Mouse (Mus musculus) telencephalon, adult 2 months (tissue): ENCODE results near the gene Lor.
A peak's percentile ranks its signal among the peaks of the same experiment; 100 is the strongest.

ENCODE experiments used
- DNase-seq: peaks from one replicate; pipeline ENCODE4 v3.0.0-alpha.2; 2011; ENCODE audit warnings: low read depth, low spot score

Lor gene

GRCm38 (mm10) chr3:92083042-92083441 lies at the start of gene Lor:
TSS of gene Lor (minus strand) at chr3:92083142.
- no peak for DNase-seq

- no peak for DNase-seq
Observed at GRCm38 (mm10) chr3:92123847-92124246, 40.9 kb upstream of the Lor start, which contains the start of gene Prr9. TSS of gene Prr9 (minus strand) at chr3:92123947.

- no peak for DNase-seq
Observed at GRCm38 (mm10) chr3:92120902-92121301, 38.0 kb upstream of the Lor start.

GRCm38 (mm10) chr3:92117930-92118329 lies 35.0 kb upstream of the Lor start:
- DNase-seq, result peak; percentile 11

- DNase-seq, result no peak
Observed at GRCm38 (mm10) chr3:92111526-92111925, 28.6 kb upstream of the Lor start.

- no peak for DNase-seq
Observed at GRCm38 (mm10) chr3:92110790-92111189, 27.8 kb upstream of the Lor start.

GRCm38 (mm10) chr3:92106582-92106981 lies 23.6 kb upstream of the Lor start:
- DNase-seq, result peak; percentile 16

- DNase-seq, result no peak
Observed at GRCm38 (mm10) chr3:92081285-92081931, 1.5 kb downstream of the Lor start.

GRCm38 (mm10) chr3:92080462-92081284 lies 2.3 kb downstream of the Lor start:
- no peak for DNase-seq

- no peak for DNase-seq
Observed at GRCm38 (mm10) chr3:92050382-92051054, 32.4 kb downstream of the Lor start.

GRCm38 (mm10) chr3:92033892-92034291 lies 49.0 kb downstream of the Lor start:
- no peak for DNase-seq

- no peak for DNase-seq
Observed at GRCm38 (mm10) chr3:92033203-92033602, 49.7 kb downstream of the Lor start.
